Mouse (Mus musculus) thymus, postnatal 36 days (tissue): ENCODE data around the gene Arid1a.
A peak's percentile ranks its signal among the peaks of the same experiment; 100 is the strongest.
"Not testable (repeated sequence)": the region's sequence is repeated elsewhere in the genome, so short reads cannot be mapped to it uniquely, and the experiment has no call there.

Experiments
- DNase-seq, 2 experiments: peaks; one replicate each; pipeline ENCODE4 v3.0.0; 2022; ENCODE audit warnings: mixed read lengths in 2 of 2

Arid1a gene

GRCm38 (mm10) chr4:133673666-133674330 is 82.8 kb downstream of the Arid1a start:
- peak in 1 of 2 experiments; percentile 25 for DNase-seq

- DNase-seq, result peak in 1 of 2 experiments; percentile 52
Observed at GRCm38 (mm10) chr4:133672845-133673647, 83.5 kb downstream of the Arid1a start.

- DNase-seq, result peak; percentile 94 to 95
Observed at GRCm38 (mm10) chr4:133671881-133672844, 84.4 kb downstream of the Arid1a start, which contains the start of gene Pigv. TSS of gene Pigv (minus strand) at chr4:133672647.

- DNase-seq, result peak; percentile 81 to 83
Observed at GRCm38 (mm10) chr4:133671184-133671880, 85.2 kb downstream of the Arid1a start.

- no peak for DNase-seq
Observed at GRCm38 (mm10) chr4:133669652-133670210, 86.8 kb downstream of the Arid1a start.

GRCm38 (mm10) chr4:133668537-133668936 is 88.0 kb downstream of the Arid1a start:
- no peak for DNase-seq

- no peak for DNase-seq
Observed at GRCm38 (mm10) chr4:133666199-133666598, 90.4 kb downstream of the Arid1a start.

GRCm38 (mm10) chr4:133665118-133665517 is 91.5 kb downstream of the Arid1a start:
- DNase-seq, result no peak

- DNase-seq, result no peak
Observed at GRCm38 (mm10) chr4:133662945-133663344, 93.6 kb downstream of the Arid1a start.

GRCm38 (mm10) chr4:133662421-133662820 is 94.1 kb downstream of the Arid1a start:
- no peak for DNase-seq

- DNase-seq, result no peak
Observed at GRCm38 (mm10) chr4:133660193-133661155, 96.1 kb downstream of the Arid1a start.

GRCm38 (mm10) chr4:133659497-133660192 is 96.9 kb downstream of the Arid1a start:
- no peak for DNase-seq

GRCm38 (mm10) chr4:133658729-133659128 is 97.8 kb downstream of the Arid1a start:
- no peak for DNase-seq

GRCm38 (mm10) chr4:133657829-133658458 is 98.6 kb downstream of the Arid1a start:
- DNase-seq, result no peak

GRCm38 (mm10) chr4:133656997-133657396 is 99.6 kb downstream of the Arid1a start:
- DNase-seq, result no peak

- no peak for DNase-seq
Observed at GRCm38 (mm10) chr4:133656294-133656693, 100.3 kb downstream of the Arid1a start.

- not testable (repeated sequence) for DNase-seq
Observed at GRCm38 (mm10) chr4:133654070-133654469, 102.5 kb downstream of the Arid1a start.

- DNase-seq, result no peak
Observed at GRCm38 (mm10) chr4:133652746-133653145, 103.8 kb downstream of the Arid1a start.

GRCm38 (mm10) chr4:133651986-133652385 is 104.6 kb downstream of the Arid1a start:
- DNase-seq, result no peak
